Mouse (Mus musculus): ENCODE results near the gene Phospho1.

The Phospho1 gene

DNA sequence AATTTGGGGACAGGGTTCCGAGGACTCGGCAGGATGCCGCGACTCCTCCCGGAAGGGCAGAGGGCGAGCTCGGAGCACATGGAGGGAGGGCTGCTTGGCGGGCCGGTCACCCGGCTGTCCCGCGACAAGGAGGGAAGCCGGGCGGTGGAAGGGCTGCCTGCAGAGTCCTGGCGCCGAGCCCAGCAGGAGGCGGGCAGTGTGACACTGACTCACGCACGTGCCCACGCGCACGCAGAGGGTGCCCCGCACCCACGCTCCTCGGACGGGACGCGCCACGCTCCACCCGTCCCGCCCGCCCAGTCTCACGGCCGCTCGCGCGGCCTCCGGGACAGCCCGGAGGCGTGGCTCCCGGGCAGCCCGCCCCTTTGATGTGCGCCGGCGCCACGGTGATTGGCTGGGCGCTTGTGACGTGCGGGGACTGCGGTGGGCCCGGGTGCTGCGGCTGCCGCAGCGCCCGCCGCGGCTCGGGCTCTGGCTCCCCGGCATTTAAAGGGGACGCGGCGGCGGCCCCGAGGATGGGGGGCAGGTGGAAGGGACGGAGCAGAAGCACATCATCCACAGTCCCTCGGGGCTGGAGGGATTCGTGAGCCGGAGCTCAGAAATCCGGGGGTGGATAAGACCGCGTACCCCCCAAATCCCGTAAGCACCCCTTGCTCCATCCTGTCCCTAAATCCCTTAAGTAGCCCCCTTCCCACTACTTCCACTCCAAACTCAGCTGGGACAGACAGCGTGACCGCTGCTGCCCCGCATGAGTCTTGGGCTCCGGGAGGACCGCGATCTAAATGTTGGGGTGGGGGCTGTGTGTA, at the start of gene Phospho1:
Gene Phospho1 (plus strand): TSS at position 429 of the 806 bp plus-strand sequence.
- peak; percentile 96 for DNase-seq

DNA sequence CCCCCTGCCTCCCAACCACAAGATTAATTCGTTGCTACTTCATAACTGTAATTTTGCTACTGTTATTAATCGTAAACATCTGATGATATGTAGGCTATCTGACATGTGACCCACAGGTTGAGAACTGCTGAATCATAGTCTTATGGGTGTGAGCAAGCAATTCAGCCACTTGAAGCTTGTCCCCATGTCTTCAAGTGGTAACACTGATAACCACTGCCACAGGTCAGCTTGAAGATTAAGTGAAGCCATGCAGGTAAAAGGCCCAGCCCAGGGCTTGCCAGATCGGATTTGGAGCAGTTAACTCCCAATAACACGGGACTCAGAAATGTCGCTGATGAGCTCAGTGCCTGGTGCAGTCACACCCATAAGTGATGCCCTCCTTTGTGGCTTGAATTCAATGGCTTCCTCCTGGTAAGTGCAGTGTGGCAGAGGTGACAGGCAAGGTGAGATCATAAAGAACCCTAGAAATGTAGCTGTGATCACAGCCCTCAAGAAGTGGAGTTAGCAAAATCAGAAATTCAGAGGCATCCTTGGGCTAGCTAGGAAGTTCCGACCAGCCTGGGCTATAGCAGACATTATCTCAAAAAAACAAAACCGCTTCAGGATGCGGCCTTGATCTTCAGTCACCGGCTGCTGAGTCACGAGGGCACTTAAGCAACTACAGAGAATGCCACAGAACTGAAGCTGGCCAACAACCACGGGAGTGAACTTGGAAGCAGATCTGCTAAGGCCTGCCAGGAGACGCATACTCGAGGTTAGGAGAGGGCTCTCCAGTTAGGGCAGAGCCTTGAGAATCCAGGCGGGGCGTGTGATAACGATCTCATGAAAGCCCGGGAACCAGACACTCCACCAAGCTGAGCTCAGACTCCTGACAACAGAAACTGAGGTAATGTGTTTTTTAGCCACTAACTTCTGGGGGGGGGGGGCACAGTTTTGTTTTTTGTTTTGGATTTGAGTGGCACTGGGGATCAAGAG, 46.7 kb upstream of the Phospho1 start:
- DNase-seq = no peak

DNA sequence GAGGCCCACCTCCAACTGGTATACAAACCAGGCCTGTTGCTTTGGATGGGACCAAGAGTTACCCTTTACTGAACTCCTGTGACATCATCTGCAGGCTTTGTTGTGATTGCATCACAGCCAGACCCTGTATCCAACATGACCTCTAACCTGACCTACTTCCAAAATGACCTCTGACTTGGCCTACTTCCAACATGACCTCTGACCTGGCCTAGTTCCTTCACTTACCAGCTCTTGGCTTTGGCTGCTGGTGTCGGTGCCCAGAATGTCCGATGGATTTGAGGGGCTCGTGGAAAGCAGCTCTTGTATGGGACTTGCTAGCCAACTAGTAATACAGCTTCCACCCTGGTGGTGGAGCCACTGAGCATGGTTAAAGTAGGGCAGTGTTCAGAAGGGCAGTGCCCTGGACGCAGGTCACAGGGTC, 45.5 kb upstream of the Phospho1 start:
- peak; percentile 43 for DNase-seq

DNA sequence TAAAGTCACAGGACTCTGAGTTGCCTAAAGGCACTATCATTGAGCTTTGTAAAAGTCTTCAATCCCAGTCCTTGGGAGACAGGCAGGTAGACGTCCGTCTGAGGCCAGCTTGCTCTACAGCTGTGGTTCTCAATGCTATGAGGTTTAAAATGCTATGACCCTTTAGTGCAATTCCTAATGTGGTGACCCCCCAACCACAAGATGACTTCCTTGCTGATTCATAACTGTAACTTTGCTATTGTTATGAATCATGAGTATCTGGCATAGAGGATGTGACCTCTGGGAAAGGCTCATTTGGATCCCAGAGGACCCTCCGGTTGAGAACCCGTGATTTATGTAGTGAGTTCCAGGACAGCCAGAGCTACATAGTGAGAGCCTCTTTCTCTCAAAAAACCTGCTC, 44.9 kb upstream of the Phospho1 start:
- no peak for DNase-seq

DNA sequence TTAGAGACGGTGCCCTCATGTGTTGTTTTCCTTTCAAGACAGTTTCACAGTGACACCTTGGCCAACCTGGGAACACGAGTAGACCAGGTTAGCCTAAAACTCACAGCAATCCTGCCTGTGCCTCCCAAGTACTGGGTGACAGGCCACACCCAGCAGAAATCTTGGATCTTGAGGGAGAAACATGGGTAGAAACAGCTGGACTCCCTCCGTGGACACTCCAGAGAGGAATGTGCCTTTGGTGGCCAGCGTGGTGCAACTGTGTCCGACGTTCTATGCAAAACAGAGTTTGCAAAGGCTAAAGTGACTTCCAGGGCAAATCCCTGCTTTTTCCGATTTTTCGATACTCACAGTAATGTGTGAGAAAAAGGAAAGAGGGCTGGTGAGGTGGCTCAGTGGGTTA, 43.8 kb upstream of the Phospho1 start:
- no peak for DNase-seq

DNA sequence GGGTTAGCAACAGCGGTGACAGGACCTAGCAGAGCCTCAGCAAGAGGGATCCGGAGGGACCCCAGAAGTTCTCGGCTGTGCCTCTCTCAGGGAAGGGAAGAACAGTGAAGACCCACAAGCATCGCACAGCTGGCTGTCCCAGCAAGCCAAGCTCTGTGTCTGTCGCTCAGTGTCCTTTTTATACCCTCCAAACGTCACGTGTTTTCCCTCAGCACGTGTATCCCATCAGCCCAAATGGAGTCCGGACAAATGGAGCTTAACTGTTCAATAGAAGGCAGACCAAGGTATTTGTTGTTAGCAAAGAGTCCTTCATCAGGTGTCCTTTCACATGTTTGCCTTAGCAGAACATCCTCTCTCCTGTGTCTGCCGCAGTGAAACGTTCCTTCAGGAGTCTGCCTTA, 42.7 kb upstream of the Phospho1 start:
- DNase-seq = no peak

DNA sequence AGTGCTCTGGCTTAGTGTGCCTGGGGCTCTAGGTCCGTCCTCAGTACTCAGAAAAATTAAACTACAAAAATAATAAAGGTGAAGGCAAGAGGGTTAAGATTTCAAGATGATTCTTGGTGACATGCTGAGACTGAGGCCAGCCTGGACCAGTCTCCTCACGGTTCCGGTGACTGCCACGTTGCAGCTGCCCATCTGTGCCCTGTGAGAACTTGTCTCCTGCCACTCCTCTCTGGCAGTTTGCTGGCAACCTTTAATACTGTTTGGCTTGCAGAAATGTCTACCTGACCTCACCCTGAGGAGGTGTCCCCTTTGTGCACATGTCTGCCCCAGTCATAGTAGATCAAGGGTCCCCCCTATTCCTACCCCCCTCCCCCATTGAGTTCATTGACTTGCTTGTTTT, 40.8 kb upstream of the Phospho1 start:
- DNase-seq = no peak

DNA sequence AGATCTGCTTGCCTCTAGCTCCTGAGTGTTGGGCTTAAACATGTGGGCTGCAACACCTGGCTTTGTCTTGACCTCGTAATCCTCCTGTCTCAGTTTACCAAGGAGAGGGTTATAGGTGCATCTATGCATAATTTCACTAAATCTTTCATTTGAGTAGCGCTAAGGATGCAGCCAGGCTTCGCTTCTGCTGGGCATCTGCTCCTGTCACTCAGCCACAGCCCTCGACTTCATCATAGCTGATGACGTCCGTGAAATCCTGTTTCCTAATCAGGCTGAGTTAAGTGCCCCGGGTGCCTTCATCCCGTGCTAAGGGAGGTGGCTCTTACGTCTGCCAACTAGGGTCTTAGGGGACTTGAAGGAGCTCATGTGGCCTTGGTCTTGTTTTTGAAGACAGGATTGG, 40.3 kb upstream of the Phospho1 start:
- DNase-seq = no peak

DNA sequence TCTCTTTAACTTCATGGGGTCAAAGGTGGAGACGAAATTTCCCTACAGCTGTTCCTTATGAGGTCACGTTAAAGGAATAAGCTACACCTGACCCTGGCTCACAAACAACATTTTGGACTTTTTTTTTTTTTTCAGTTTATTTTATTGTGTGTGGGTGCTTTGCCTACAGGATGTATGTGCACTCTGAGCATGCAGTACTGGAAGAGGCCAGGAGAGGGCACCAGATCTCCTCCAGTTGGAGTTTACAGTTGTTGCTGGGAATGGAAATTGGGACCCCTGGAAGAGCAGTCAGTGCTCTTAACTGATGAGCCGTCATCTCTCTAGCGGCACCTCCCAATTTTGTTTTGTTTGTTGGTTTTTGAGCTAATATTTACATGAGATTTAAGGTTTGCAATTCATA, 38.6 kb upstream of the Phospho1 start:
- DNase-seq = no peak

DNA sequence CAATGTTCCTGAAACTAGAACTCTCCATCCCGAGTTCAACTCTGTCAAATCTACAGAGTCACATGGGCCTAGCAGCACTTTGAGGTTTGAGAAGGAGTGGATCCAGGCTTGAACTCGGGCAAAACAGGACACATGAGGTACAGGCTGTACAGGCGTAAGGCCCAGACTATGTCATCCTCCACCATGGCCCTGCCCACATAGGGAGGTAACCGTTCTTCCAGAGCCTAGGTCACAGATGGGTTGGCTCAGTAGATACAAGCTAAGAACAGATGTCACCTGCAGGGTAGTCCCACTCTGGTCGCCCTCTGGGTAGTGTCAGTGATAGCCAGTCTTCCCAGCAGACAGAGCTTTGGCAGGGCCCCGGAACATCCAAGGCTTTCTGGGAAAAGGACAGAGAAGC, 37.8 kb upstream of the Phospho1 start:
- no peak for DNase-seq

DNA sequence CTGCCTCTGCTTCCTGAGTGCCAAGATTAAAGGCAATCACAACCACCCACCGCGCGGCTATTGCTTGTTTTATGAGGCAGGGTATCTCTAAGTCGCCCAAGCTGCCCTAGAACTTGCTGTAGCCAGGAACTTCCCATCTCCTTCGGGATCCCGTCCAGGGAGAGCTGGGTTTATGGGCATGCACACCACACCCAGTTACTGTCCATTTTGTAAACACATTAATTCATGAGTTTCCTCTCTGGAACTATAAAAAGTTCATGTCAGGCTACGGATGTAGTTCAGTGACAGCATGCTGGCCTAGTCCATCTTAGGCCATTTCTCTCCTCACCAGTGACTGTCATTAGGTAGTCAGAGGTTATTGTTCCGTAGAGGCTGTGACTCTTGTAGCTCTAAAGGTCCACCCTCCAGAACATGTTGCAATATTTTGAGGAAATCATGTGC, 34.8 kb upstream of the Phospho1 start:
- peak; percentile 46 for DNase-seq

DNA sequence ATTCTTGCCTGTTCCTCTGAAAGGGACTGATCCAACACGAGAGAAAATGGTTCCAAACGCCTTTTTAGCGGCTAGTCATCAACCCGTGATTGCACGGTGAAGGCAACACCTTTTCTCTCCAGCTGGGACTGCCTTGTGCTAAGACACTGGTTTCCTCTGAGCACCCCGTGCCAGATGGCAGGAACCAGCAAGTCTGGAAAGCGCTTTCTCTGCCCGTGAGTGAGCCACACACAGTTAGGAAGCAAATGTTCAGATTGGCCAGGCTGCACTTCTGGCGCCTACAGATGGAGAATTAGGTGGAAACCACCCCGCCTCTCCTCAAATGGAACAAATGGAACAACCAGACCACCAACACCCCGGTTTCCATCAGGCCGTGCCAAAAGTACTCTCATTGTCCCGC, 32.5 kb upstream of the Phospho1 start:
- no peak for DNase-seq

DNA sequence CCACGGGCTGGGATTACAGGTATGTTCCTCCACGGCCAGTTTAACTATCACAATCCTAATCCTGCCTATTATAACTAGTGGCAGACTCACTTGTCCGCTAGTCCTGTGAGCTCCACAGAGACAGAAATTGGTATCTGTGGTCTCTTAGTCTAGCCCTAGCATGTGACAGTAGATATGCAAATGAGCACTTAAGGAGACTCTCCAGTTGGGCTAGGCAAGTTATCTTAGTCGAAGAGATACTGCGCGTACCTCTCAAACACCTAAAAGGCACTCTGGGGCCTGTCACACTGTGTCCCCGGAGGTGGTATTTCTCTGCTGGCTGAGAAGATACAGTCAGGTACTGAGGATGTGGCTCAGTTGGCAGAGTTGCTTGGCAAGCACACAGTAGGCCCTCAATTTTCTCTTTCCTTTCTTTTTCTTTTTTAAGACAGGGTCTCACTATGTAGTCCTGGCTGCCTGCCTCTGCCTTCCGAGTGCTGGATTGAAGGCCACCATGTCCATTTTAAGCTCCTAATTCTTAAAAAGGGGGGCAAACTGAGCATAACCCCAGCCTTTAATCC, 31.3 kb upstream of the Phospho1 start:
- no peak for DNase-seq

DNA sequence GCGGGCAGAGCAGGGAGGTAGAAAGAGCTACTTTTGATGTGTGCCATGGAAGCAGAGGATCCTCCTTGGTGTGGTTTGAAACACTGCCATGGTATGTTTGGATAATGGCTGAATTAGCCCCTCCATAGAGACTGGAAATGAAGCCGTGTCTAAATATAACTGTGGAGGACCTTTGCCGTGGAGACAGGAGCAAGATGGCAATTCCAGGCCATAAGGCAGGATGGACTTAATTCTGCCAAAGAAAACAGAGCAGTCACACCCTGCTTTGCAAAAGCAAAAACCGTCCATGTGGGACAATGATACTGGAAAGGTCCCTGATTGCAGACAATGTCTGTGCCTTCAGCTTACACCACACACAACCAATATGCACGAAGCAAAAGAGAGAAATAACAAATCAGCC, 30.1 kb upstream of the Phospho1 start:
- DNase-seq = no peak

DNA sequence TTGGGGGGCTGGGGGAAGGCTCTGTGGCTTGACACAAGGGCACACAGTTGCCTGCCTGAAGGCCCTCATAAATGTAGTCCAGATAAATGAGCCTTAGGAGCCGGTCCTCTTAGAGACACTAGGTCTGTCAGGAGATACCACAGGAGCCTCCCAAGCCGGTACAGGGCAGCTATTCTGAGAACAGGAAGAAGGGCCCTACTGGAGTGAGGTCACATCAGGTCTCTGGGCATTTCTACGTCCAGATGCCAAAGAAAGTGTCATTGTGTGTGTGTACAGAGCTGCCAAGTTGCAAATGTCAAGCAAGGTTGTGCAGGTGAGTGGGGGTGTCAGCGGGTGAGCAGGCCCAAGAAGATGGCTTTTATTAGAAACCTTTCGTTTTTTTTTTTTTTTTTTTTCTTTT, 28.7 kb upstream of the Phospho1 start:
- peak; percentile 25 for DNase-seq

DNA sequence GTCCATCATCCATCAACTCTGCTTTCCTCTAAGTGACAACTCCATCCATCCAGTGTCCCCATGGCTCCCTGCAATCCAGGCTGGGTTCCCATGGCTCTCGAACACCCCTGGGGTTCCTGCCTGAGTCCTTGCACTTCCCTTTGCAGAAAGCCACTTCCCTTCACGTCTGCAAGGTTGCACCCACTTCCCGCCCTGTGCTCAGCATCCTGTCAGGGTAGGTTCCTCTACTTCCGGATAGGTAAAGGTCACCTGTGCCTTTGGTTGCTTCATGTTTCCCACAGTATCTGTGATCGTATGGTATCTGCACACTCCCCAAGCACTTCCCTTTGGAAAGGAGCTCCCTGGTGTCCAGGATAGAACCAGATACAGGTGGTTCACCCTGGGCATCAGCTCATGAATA, 19.3 kb upstream of the Phospho1 start:
- DNase-seq = no peak

DNA sequence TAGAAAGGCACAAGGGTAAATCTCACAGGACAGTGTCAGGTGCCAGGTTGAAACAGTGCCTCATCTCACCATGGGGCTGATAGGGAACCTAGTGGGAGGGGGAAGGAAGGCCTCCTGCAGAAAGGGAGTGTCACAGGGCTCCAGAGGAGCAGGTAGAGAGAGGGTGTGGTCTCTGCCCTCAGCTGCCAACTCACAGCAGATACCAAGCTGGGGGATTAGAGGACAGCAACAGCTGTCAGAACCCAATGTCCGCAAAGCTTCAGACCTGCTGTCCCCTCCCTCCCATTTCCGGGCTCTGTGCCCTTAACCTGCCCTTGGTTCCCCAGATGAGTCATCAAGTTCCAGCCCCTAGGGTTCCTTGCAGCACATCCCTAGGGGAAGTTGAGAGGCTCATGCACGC, 18.8 kb upstream of the Phospho1 start:
- peak; percentile 30 for DNase-seq

DNA sequence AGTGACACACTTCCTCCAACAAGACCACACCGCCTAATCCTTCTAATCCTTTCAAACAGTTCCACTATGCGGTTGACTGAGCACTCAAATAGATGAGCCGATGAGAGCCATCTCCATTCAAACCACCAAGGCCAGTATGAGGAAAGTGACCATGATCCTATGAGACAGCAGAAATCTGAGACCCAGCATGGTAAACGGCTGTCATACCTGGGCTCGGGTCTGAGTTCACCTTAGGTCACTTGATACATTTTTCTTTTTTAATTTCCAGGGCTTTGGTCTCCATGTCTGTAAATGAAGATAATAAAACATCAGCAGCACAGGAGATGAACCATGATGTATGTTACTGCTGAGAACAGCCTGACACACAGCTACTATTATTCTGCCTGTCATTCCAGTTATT, 16.4 kb upstream of the Phospho1 start:
- DNase-seq = no peak

DNA sequence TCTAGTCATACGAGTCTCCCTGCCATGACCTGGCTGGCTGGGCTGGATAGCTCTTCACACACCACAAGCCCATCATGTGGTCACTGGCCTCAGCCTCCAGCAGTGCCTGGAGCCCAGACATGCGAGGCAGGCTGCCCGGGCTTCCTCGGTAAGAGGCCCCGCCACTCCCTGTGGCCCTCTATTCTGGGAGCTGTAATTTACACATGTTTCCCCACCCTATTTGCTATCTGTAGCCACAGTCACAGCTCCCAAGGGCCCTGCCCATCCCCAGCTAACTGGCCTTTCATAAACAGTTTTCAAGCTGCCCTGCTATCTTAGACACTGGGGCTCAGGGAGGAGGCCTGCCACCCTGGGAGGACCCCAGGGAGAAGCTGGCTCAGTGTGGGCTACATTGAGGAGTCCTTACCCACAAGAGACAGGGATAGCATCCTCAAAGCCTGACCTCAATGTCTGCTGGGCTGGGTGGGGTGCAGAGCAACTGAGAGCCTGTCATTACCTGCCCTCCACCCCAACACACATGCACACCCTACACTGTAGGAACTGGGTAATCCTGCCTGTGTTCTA, 15.8 kb upstream of the Phospho1 start:
- no peak for DNase-seq

DNA sequence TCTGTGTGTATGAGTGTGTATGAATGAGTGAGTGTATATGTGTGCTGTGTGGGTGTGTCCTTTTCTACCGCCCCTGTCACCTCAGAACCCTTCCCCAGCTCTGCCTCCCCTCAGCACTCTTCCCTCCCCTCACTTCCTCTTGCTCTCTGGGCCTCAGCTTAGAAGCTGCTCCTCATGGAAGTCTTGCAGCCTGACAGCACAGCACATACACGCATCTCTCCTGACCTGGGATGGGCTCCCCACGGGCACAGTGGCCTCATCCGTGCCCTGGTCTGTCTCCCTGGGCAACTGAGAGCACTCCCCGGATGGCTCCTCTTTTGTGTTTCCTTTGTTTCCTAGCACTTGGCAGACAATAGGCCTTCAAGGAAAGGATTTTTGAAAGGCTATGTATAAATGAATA, 14.7 kb upstream of the Phospho1 start:
- no peak for DNase-seq

DNA sequence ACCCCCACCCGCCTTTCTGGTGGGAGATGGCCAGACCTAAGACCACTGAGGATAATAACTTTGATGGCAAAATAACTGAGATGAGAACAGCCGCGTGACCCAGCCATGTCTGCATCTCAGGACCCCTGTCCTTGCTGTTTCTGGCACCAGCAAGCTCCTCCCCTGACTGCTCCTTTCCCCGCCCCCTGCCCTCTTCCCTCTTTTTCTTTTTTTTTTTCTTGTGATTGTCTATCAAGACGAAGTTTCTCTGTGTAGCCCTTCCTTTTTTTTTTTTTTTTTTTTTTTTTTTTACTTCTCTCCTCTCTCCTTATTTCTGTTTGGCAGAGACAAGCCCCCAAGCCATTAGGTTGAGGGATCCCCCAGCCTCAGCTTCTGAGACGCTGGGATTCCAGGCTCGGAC, 13.5 kb upstream of the Phospho1 start:
- no peak for DNase-seq

DNA sequence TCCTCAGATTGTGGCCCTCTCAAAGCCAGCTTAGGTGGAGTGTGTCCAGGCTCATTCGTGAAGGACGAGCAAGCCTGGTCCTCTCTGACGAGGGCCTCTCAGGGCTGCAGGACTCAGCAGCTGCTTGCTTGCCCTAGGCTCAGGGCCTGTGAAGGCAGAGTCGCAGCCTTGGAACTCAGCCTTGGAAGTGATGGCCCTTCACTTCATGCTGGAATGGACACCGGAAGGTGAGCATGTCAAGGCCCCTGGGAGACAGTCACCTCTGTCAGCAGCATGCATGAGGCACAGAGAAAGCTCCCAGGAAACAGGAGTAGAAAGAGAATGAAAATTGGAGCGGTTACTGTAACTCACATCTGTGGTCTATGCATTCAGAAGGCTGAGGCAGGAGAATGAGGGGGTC, 12.6 kb upstream of the Phospho1 start:
- no peak for DNase-seq

DNA sequence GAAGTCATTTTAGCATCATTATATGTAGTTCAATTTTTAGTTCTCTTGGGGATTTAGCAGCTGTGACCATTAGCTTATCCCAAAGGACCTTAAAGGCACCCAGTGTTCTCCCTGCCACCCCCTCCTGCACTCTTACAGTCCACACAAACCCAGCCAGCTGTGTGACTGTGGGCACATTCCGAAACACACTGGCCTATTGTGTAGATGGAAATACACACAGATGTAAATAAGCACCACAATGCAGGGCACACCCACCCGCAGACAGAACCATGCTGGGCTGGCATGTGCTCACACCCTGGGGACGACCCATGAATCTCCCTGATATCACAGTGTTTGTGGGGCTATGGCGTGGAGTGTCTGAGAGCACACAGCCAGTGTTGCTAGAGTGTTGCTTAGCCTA, 12.1 kb upstream of the Phospho1 start:
- DNase-seq = no peak
